Mouse (Mus musculus) lung, postnatal 10 days (tissue): ENCODE measurements at regions not wholly inside any gene's neighbourhood (a gene's known extent, or its start where the extent isn't known, plus 50 kb on each side); places are given as distances from the start of the nearest gene placed in this dataset.

ENCODE experiments used
- DNase-seq: peaks from one replicate; pipeline ENCODE4 v3.0.0; 2021

GRCm38 (mm10) chr1:137620672-137621071 is 554.8 kb downstream of the Ptprc start:
- DNase-seq = peak; percentile 15

- DNase-seq = no peak
These were observed 557.3 kb downstream of the Ptprc start for GRCm38 (mm10) chr1:137618231-137618630.

DNA sequence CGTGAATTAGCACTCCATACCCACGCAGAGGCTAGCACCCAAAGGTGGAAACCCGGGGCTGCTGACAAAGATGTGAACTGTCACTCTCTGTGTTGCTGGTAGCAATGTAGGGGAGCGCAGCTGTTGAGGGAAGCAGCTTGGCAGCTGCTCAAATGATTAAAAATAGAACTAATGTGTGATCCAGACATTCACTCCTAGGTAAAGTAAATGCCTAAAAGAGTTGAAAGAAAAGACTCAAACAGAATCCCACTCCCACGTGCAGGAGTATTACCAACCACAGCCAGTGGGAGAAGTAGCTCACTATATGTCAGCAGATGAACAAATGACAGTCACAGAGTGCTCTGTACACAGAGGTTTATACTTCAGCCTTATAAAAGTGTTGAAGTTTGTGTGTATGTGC is 558.0 kb downstream of the Ptprc start:
- DNase-seq = no peak

GRCm38 (mm10) chr1:137606716-137607115 is 568.8 kb downstream of the Ptprc start:
- DNase-seq = no peak

DNA sequence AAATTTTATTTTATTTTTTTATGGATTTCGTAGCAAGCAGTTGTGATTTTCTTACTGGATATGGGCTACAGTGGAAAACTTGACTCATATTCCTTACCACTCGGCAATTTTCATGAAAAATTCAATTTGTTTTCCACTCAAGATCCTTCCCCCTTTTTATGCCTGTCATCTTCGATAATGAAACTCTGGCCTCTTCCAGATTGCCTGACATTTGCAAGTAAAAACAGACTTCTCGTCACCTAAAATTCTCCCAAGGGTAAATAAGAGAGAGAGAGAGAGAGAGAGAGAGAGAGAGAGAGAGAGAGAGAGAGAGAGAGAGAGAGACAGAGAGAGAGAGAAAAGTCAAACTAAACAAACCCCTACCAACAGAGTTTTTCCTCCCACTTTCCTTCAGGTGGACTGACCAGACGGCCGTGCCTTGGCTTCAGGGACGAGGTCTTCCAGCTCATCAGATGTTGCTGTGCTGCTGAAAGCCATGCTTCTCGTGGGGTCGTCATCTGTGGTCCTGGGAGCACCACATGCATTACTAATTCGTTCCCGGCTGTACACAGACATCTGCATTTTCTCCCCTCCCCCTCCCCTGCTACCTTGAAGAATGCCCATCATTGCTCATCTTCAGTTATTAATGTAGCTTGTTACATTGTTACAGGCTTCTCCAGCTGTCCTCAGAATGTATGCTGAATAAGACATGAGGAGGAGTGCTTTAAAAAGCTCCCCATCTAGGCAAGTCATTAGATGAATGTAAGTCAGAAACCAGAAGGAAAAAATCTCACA is 569.4 kb downstream of the Ptprc start:
- DNase-seq = no peak

- no peak for DNase-seq
These were observed 581.8 kb downstream of the Ptprc start for GRCm38 (mm10) chr1:137593732-137594131.

- DNase-seq = no peak
These were observed 583.6 kb downstream of the Ptprc start for GRCm38 (mm10) chr1:137591891-137592290.

- peak; percentile 54 for DNase-seq
These were observed 584.2 kb downstream of the Ptprc start for GRCm38 (mm10) chr1:137591295-137591694.

GRCm38 (mm10) chr1:137588304-137589300 is 586.9 kb downstream of the Ptprc start:
- DNase-seq = no peak

- no peak for DNase-seq
These were observed 587.9 kb downstream of the Ptprc start for GRCm38 (mm10) chr1:137587481-137588228.

DNA sequence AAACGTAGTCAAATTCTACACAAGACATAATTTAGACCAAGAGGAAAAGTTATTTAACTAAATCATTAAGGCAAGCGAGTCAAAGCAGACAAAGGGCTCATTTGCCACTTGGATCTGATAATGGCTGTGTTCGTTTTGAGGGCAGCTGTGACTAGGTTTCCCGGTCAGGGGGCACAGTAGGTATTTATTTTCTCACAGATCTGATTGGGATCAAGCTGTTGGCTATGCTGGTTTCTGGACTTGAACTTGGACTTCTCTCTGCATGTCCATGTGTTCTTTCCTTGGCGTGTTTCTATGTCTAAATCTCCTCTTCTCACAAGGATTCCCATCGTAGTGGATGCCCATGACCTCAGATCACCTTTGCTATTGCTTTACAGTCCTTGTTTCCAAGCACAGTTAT is 590.8 kb downstream of the Ptprc start:
- DNase-seq = no peak

GRCm38 (mm10) chr1:137584104-137584675 is 591.3 kb downstream of the Ptprc start:
- DNase-seq = no peak

DNA sequence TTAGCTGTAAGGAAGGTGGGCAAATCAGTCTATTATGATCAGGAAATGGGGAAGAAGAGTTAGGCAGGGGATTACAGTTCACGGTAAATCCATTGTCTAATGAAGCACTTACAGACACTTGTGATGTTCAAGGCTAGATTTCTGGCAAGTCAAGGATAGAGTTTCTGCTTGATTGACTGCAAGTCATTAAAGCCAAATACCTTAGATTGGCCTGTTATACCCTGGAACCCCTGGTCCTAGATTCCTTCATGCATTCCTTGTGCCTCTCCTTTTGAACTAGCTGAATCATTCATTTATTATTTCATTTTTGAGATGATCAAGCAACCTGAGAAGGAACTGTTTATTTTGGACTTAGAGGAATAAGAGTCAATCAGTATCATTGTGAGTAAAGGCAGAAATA is 597.9 kb downstream of the Ptprc start:
- DNase-seq = no peak

GRCm38 (mm10) chr1:137576174-137576573 is 599.3 kb downstream of the Ptprc start:
- DNase-seq = peak; percentile 5

GRCm38 (mm10) chr1:137575380-137575779 is 600.1 kb downstream of the Ptprc start:
- DNase-seq = no peak

DNA sequence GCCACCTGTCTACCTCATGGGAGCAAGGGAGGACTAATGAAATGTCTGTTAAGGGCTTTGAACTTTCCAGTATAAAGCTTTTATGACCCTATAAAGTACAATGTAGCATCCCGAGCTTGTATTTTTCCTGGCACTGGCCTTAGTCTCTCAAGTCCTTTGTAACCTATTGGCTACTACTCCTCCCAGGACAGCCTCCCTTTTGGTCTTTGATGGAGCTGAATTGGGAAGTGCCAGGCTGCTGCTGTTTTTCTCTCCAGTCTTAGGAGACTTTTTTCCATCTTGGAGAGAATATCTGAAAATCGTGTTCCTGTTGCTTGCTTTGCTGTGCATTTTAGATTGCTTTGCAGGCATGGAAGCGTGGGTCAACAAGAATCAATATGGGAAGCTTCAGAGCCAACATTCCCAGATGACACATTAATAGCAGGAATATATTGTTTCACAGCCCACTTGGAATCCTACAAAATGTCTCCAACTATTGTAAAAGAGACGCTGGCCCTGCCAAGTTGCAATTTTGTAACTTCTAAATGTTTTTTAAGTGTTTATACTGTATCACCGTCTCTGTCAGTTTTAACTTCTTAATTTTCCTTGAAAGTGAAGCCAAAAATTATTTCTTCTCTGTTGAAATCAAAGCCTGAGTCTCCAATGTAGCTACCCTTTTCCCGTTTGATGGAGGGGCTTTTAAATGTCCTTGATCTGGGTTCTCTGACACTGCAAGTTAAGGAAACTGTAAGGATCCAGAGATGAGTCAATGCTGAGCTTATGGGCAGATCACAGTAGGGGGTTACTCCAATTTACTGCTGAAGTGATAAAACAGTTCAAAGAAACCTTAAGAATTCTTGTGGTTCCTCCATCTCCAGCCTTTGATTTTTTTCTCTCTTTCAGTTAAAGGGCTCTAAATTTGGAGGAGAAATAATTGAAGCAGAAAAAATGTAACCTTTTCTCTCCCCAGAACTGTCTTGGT is 603.3 kb downstream of the Ptprc start:
- peak; percentile 22 for DNase-seq

- peak; percentile 7 for DNase-seq
These were observed 604.2 kb downstream of the Ptprc start for GRCm38 (mm10) chr1:137571190-137571904.

- DNase-seq = no peak
These were observed 607.3 kb upstream of the Nr5a2 start for GRCm38 (mm10) chr1:137567526-137567925.

DNA sequence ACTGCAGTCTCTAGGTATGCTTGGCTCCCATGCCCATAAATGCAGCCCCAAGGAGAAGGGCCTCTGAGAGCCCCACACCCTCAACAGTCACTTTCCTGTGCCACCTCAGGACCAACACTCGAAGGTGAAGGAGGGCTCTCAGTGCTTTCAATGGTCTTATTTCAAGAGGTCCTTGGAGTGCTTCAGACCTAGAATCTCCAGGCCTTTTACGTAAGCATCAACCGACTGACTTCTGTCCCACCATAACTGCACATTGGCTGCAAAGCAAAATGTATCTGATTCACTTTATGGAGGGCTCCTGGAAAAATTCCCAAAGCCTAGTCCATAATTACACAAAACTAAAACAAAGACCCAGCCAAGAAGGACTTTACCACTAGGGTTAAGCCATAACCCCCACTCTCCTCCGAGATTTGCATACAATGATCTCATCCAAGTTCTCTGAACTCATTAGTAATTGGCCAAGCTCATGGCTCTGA is 605.4 kb upstream of the Nr5a2 start:
- peak; percentile 56 for DNase-seq

DNA sequence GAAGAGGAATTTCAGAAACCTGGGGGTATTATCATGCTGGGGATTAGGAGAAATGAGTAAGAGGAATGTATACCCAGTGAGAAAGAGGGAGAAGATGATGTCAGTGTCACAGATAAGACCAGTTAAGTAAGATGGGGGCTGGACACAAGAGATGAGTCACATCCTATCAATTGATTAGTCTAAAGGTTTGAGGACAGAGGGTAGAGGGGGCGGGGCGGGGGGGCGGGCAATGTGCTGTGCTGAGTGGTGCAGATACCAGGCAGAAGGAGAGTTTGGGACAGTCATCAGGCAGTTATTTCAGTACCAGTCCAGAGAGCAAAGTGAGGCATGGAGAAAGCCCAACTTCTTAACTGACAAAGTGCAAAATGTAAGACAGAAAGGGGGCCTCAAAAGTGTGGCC is 601.4 kb upstream of the Nr5a2 start:
- no peak for DNase-seq
